25 mouse cellular contexts compared by ENCODE assay signal in the genomic region with DNA sequence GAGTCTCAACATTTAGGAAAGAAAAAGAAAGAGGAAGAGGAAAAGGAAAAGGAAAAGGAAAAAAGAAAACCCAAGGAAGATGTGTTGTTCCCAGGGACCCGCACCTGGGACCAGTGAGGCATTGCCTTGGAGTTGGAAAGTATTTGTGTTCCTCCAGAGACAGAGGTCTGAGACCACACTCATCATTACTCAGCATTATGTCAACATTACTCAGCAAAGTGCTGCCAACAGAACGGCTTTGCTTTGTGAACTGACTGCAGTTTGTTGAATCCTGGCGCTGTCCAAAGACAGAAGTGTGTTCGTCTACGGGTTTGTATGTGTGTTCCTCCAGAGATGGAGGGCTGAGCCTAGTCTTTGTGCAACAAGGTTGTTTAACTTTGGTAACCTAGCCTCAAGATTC. TPM values are rescaled to one million over a fixed set of nuclear protein-coding genes. Genes with fewer than 3 reads are reported as not detected.
DNase-seq lines count a peak whose midpoint lies in the region; ATAC-seq and TF ChIP-seq lines count a peak whose summit lies in the region.
"Had no signal": no experiment of that assay in that cellular context is flagged by ENCODE, and none has a peak within 500 bp of the region (broad histone marks: within the 10 kb centered on the region; RNA-seq: fewer than 3 reads in every experiment).

No protein-coding gene starts in this region.

- H3K36me3 ChIP-seq in ES-E14 (ENCODE audit: control insufficient read depth, insufficient read depth, low read length, poor library complexity, severe bottlenecking) = no peaks in the 10 kb centered on the region
- no peaks in the 10 kb centered on the region for H3K36me3 ChIP-seq in liver, embryonic 16.5 days (ENCODE audit: control insufficient read depth, insufficient read depth)
- H3K36me3 ChIP-seq: forebrain, embryonic 12.5 days; hindbrain, embryonic 10.5 days; intestine, embryonic 15.5 days; limb, embryonic 13.5 days; lung, embryonic 15.5 days; midbrain, embryonic 13.5 days had no signal

- H3K9ac ChIP-seq in ES-E14 (ENCODE audit: insufficient read depth, low read depth, low read length, poor library complexity, severe bottlenecking) = no peak overlapping the region
- no peak overlapping the region for H3K9ac ChIP-seq in liver, embryonic 16.5 days (ENCODE audit: low read depth, low read length)
- H3K9ac ChIP-seq: forebrain, embryonic 12.5 days; intestine, embryonic 15.5 days; limb, embryonic 13.5 days; lung, embryonic 15.5 days; midbrain, embryonic 13.5 days had no signal

- 59% methylated on average over 5 of the region's 5 CpGs for WGBS in liver, embryonic 16.5 days (ENCODE audit: insufficient replicate concordance)

- peaks cover 11 to 18% of the 10 kb centered on the region in 2 experiments for H3K4me1 ChIP-seq in ES-E14 (ENCODE audit: control insufficient read depth in 2 of 2, insufficient read depth in 2 of 2, low read length in 2 of 2, poor library complexity in 1 of 2)
- peaks cover 32% of the 10 kb centered on the region for H3K4me1 ChIP-seq in liver, embryonic 16.5 days (ENCODE audit: control insufficient read depth, low read depth, low read length)
- H3K4me1 ChIP-seq: intestine, embryonic 15.5 days had no signal

- no peaks in the 10 kb centered on the region for H3K9me3 ChIP-seq in ES-E14 (ENCODE audit: control insufficient read depth, insufficient read depth, low read depth, low read length)
- no peaks in the 10 kb centered on the region for H3K9me3 ChIP-seq in liver, embryonic 16.5 days (replicated peaks; ENCODE audit: control insufficient read depth, low read length)
- H3K9me3 ChIP-seq: forebrain, embryonic 12.5 days; hindbrain, embryonic 10.5 days; intestine, embryonic 15.5 days; limb, embryonic 13.5 days; lung, embryonic 15.5 days; megakaryocyte, embryonic 14.5 days; midbrain, embryonic 13.5 days had no signal

- ATAC-seq in erythroblast, adult 5-6 weeks (replicated peaks; ENCODE audit: low FRiP score, poor library complexity, severe bottlenecking) = peak; percentile 71; the same call in 1 of the 2 replicates
- 0 out of 2 replicates have a peak, but pooled peaks have one; percentile 41 for ATAC-seq in liver, embryonic 16.5 days (ENCODE audit: low read depth)
- ATAC-seq: hindbrain, embryonic 16.5 days; intestine, embryonic 15.5 days; midbrain, embryonic 13.5 days had no signal

- H3K27ac ChIP-seq in ES-E14 (ENCODE audit: insufficient read depth, low read depth, low read length, poor library complexity, severe bottlenecking) = no peak overlapping the region
- no peak overlapping the region for H3K27ac ChIP-seq in liver, embryonic 16.5 days (ENCODE audit: low read length)
- H3K27ac ChIP-seq: forebrain, embryonic 12.5 days; hindbrain, embryonic 10.5 days; intestine, embryonic 15.5 days; layer of hippocampus, adult 2 months; limb, embryonic 13.5 days; lung, embryonic 15.5 days; midbrain, embryonic 13.5 days had no signal

- H3K4me3 ChIP-seq in ES-E14 (ENCODE audit: insufficient read depth in 1 of 2, low read depth in 1 of 2, low read length in 2 of 2, poor library complexity in 1 of 2, severe bottlenecking in 1 of 2) = no peak overlapping the region
- H3K4me3 ChIP-seq in liver, embryonic 16.5 days (ENCODE audit: low read depth, low read length) = no peak overlapping the region
- H3K4me3 ChIP-seq: forebrain, embryonic 12.5 days; hindbrain, embryonic 10.5 days; intestine, embryonic 15.5 days; layer of hippocampus, adult 2 months; limb, embryonic 13.5 days; lung, embryonic 15.5 days; midbrain, embryonic 13.5 days had no signal

- H3K4me2 ChIP-seq in liver, embryonic 16.5 days (ENCODE audit: low read depth, low read length) = no peak overlapping the region
- H3K4me2 ChIP-seq: forebrain, embryonic 12.5 days; intestine, embryonic 15.5 days; limb, embryonic 13.5 days; lung, embryonic 15.5 days; midbrain, embryonic 13.5 days had no signal

- H3K27me3 ChIP-seq in liver, embryonic 16.5 days (ENCODE audit: control insufficient read depth, insufficient read depth, low read depth, low read length) = no peaks in the 10 kb centered on the region; the same call in 1 of the 2 replicates
- H3K27me3 ChIP-seq: forebrain, embryonic 12.5 days; intestine, embryonic 15.5 days; limb, embryonic 13.5 days; lung, embryonic 15.5 days; megakaryocyte, embryonic 14.5 days; midbrain, embryonic 13.5 days had no signal

- in situ Hi-C loops in ES-E14 (cut with MboI; ENCODE audit: low sequenced_read_pairs in 2 of 2, unreplicated experiment in 2 of 2) = no loop called here

- DNase-seq in 416B (ENCODE audit: low read depth) (peak; percentile 52), ES-E14 (ENCODE audit: low read depth, low spot score) (no peak)
- no peak for DNase-seq in testis, postnatal 10 days (ENCODE audit: low spot score)
- no peak for DNase-seq in left cerebral cortex, postnatal 10 days (ENCODE audit: extremely low spot score in 1 of 2, low spot score in 2 of 2)
- no peak for DNase-seq in layer of hippocampus, adult 11-12 months (ENCODE audit: low spot score)
- DNase-seq: adrenal gland, postnatal 36 days; cerebellum, adult 11-12 months; cerebellum, postnatal 10 days; gastrocnemius, postnatal 36 days; kidney, adult 8-10 months; kidney, postnatal 14 days; lung, postnatal 36 days; spleen, adult 18-20 months; thymus, postnatal 4 days had no signal

- intact Hi-C loops in left cerebral cortex, postnatal 10 days (cut with DNase I) = no loop called here

TF ChIP-seq in ES-E14, 5 proteins besides CTCF, POLR2A, EP300 and RAD21:
- peak; percentile 85 for TF ChIP-seq MAFK (IDR thresholded peaks at IDR 0.05; ENCODE audit: insufficient read depth, low read depth, low read length)
- TF ChIP-seq ZNF384 (IDR thresholded peaks at IDR 0.05; ENCODE audit: low read depth, low read length) = no peak
- TF ChIP-seq HCFC1 (IDR thresholded peaks at IDR 0.05; ENCODE audit: borderline replicate concordance, insufficient read depth, low read length) = no peak
TF ChIP-seq in ES-E14: peak in this region for 1.

RNA-seq across cellular contexts. Expression of gene Pik3cb, which starts 20.4 kb away (rescaled TPM):
- total RNA-seq in ES-E14 (2012; rRNA removed) = 7.6 and 10.2 TPM in 2 replicates
- 7.5 and 9.2 TPM in 2 replicates for total RNA-seq in erythroblast, adult 5-6 weeks (2015; ENCODE audit: low replicate concordance)
- 4.7 and 4.9 TPM in 2 replicates for total RNA-seq in erythroblast, adult 5-6 weeks (2017; ENCODE audit: low replicate concordance)
- polyA plus RNA-seq in liver, embryonic 16.5 days (2015; fragmentation: Nextera tagmentation; extraction: Ambion mirVana) = 1.7 and 1.8 TPM in 2 replicates
- total RNA-seq in left cerebral cortex, postnatal 10 days (2021) = 10 to 100 TPM; 18.8 to 19.0 TPM
